Mouse (Mus musculus) frontal cortex, adult (tissue): Measurements from ENCODE around the gene Bbs9.
"Not testable (repeated sequence)": the region's sequence is repeated elsewhere in the genome, so short reads cannot be mapped to it uniquely, and the experiment has no call there.

ENCODE experiments used
- ATAC-seq: cut with Nextera tagmentation; 2 replicates; pipeline ENCODE4 v1.9.2; 2017; ENCODE audit warnings: mild to moderate bottlenecking, moderate library complexity, mixed read lengths; ENCODE audit not compliant: low TSS enrichment

The Bbs9 gene

DNA sequence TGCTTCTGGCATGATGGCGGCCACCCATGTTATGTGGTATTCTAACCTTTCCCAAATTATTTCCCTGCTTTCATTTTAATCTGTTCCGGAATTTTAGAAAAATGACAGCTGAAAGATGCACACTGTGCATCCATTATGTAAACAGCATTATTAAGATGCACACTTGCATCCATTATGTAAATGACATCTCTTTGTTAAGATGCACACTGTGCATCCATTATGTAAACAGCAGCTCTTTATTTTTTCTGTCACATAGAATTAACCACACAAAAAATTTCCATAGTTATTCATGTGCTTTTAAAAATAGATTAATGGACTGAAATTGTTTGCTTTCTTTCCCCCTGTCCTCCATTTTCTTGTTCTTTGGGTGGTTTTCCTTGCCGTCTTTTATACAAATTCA, 373.3 kb downstream of the Bbs9 start:
- no peak for ATAC-seq

GRCm38 (mm10) chr9:22849212-22849611, 373.7 kb downstream of the Bbs9 start:
- no peak for ATAC-seq

- not testable (repeated sequence) for ATAC-seq
Measured at GRCm38 (mm10) chr9:22869147-22869546, 393.6 kb downstream of the Bbs9 start.

- no peak for ATAC-seq
Measured at GRCm38 (mm10) chr9:22870661-22871060, 395.1 kb downstream of the Bbs9 start.

DNA sequence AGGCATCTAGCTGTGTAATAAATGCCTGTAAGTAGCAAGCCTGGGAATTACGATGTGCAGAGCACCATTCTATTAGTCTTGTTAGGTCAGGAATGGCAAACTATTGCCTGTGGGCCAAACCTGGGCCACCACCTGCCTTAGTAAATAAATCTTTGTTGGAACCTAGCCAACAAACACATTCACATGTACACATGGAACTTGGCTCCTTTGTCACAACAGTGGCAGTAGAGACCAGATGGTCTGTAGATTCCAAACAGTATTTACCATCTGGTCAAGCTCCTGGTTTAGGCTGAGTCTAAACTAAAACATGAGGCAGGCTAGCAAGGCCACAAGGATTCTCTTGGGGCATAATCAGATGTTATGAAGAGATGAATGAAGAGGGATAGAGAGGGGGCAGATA, 399.7 kb downstream of the Bbs9 start:
- no peak for ATAC-seq

DNA sequence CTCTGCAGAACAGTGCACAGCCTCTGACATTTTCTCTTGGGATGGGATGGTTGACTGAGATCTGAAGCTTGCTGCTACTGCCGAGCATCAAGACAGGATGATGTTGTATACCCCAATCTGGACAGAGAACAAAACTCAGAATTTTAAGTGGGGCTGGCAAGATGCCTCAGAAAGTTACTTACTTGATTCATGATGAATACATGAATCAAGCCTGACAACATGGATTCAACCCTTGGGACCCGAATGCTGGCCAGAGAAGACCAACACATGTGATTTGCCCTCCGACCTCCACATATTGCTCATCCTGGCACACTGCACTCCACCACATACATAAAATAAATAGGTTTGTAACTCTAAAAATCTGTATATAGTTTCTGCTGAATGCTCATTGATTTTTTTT, 403.8 kb downstream of the Bbs9 start:
- ATAC-seq: no peak

GRCm38 (mm10) chr9:22886351-22886750, 410.8 kb downstream of the Bbs9 start:
- no peak for ATAC-seq

GRCm38 (mm10) chr9:22905434-22905833, 429.9 kb downstream of the Bbs9 start:
- ATAC-seq: no peak

DNA sequence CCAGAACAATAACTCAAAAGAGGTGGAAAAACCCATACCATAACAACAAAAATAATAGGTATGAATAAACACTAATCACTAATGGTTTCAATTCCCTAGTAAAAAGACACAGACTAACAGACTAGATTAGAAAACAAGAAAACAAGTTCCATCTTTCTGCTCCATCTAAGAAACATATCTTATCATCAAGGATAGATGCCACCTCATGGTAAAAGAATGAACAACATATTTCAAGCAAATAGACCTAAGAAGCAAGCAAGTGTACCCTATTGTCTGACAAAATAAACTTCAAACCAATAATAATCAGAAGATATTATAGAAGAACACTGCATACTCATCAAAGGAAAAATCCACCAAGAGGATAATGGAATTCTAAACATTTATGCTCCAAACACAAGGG, 441.3 kb downstream of the Bbs9 start:
- no peak for ATAC-seq

DNA sequence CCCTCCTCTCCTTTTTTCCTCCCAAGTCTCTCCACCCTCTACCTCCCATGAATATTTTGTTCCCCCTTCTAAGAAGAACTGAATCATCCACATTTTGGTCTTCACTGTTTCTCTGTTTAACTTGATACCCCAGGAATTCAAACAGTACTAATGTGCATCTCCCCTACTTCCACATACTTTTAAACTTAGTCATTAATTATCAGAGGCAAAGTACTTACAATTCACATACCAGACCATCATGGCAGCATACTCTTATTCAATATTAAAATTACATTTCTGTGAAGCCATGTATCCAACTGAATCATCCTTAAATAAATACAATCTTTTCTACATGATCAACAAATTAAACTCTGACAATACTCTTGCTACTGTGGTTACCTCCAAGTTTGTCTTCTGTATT, 460.1 kb downstream of the Bbs9 start:
- no peak for ATAC-seq
